Mouse (Mus musculus): ENCODE results near the gene Polr3b.

Gene Polr3b

GRCm38 (mm10) chr10:84610324-84610723 is 11.8 kb upstream of the Polr3b start:
- no peak for DNase-seq (ENCODE audit: low read depth in 1 of 2, low spot score in 2 of 2)

GRCm38 (mm10) chr10:84610783-84611182 is 11.3 kb upstream of the Polr3b start:
- no peak for DNase-seq (ENCODE audit: low read depth in 1 of 2, low spot score in 2 of 2)

GRCm38 (mm10) chr10:84611664-84612063 is 10.4 kb upstream of the Polr3b start:
- DNase-seq (ENCODE audit: low read depth in 1 of 2, low spot score in 2 of 2): no peak

- no peak for DNase-seq (ENCODE audit: low read depth in 1 of 2, low spot score in 2 of 2)
These were observed 9.8 kb upstream of the Polr3b start for GRCm38 (mm10) chr10:84612281-84612680.

- no peak for DNase-seq (ENCODE audit: low read depth in 1 of 2, low spot score in 2 of 2)
These were observed 8.7 kb upstream of the Polr3b start for GRCm38 (mm10) chr10:84613366-84613765.

- no peak for DNase-seq (ENCODE audit: low read depth in 1 of 2, low spot score in 2 of 2)
These were observed 7.0 kb upstream of the Polr3b start for GRCm38 (mm10) chr10:84615076-84615475.

- no peak for DNase-seq (ENCODE audit: low read depth in 1 of 2, low spot score in 2 of 2)
These were observed 9.1 kb downstream of the Polr3b start for GRCm38 (mm10) chr10:84631182-84631581.

GRCm38 (mm10) chr10:84632005-84632404 is 9.9 kb downstream of the Polr3b start:
- no peak for DNase-seq (ENCODE audit: low read depth in 1 of 2, low spot score in 2 of 2)

GRCm38 (mm10) chr10:84636656-84637055 is 14.6 kb downstream of the Polr3b start:
- DNase-seq (ENCODE audit: low read depth in 1 of 2, low spot score in 2 of 2): no peak

- no peak for DNase-seq (ENCODE audit: low read depth in 1 of 2, low spot score in 2 of 2)
These were observed 16.3 kb downstream of the Polr3b start for GRCm38 (mm10) chr10:84638382-84638781.

GRCm38 (mm10) chr10:84639525-84640287 is 17.6 kb downstream of the Polr3b start:
- no peak for DNase-seq (ENCODE audit: low read depth in 1 of 2, low spot score in 2 of 2)

GRCm38 (mm10) chr10:84640861-84641260 is 18.8 kb downstream of the Polr3b start:
- DNase-seq (ENCODE audit: low read depth in 1 of 2, low spot score in 2 of 2): no peak

GRCm38 (mm10) chr10:84641576-84641975 is 19.5 kb downstream of the Polr3b start:
- no peak for DNase-seq (ENCODE audit: low read depth in 1 of 2, low spot score in 2 of 2)

GRCm38 (mm10) chr10:84645940-84646339 is 23.8 kb downstream of the Polr3b start:
- DNase-seq (ENCODE audit: low read depth in 1 of 2, low spot score in 2 of 2): no peak

GRCm38 (mm10) chr10:84646506-84647102 is 24.5 kb downstream of the Polr3b start:
- DNase-seq (ENCODE audit: low read depth in 1 of 2, low spot score in 2 of 2): peak; percentile 10 to 16

GRCm38 (mm10) chr10:84647264-84647663 is 25.2 kb downstream of the Polr3b start:
- DNase-seq (ENCODE audit: low read depth in 1 of 2, low spot score in 2 of 2): no peak

GRCm38 (mm10) chr10:84648911-84649310 is 26.8 kb downstream of the Polr3b start:
- no peak for DNase-seq (ENCODE audit: low read depth in 1 of 2, low spot score in 2 of 2)

- no peak for DNase-seq (ENCODE audit: low read depth in 1 of 2, low spot score in 2 of 2)
These were observed 31.9 kb downstream of the Polr3b start for GRCm38 (mm10) chr10:84654029-84654428.

- no peak for DNase-seq (ENCODE audit: low read depth in 1 of 2, low spot score in 2 of 2)
These were observed 32.6 kb downstream of the Polr3b start for GRCm38 (mm10) chr10:84654731-84655130.

- DNase-seq (ENCODE audit: low read depth in 1 of 2, low spot score in 2 of 2): no peak
These were observed 34.5 kb downstream of the Polr3b start for GRCm38 (mm10) chr10:84656618-84657017.

GRCm38 (mm10) chr10:84657437-84658087 is 35.5 kb downstream of the Polr3b start:
- no peak for DNase-seq (ENCODE audit: low read depth in 1 of 2, low spot score in 2 of 2)
